Mouse (Mus musculus): Measurements from ENCODE around the gene Plekhm3. TPM values are rescaled to one million over a fixed set of nuclear protein-coding genes. Genes with fewer than 3 reads are reported as not detected.

Plekhm3 gene
- polyA plus RNA-seq, 2 experiments: 0.58 to 0.63 TPM

DNA sequence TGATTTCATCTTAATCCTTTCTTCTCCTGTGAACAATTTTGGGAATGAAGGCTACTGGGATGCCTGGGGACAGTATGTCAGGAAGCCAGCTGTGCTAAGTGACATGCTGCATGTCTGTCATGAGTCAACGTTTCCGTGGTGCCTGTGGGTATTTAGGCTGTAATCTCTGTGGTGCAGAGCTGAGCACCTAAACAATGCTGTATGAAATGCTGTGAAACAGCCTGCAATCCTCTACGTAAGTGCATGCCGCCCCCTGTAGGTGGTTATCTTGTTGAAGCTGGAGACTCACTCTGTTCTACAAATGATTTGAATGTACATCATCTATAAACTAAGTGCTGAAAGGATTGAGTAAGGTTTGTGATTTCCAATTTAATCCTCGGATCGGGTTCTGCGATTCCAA lies 29.5 kb upstream of the Plekhm3 start:
- Histone ChIP-seq H3K9ac (replicated peaks) (no peak overlapping the region), H3K4me1 (replicated peaks; ENCODE audit: control insufficient read depth in 2 of 2, insufficient read depth in 2 of 2, low read length in 1 of 2) (no peaks in the 10 kb centered on the region), H3K27ac (no peak overlapping the region), H3K27me3 (ENCODE audit: control insufficient read depth, insufficient read depth, low read length) (no peaks in the 10 kb centered on the region), H3K4me2 (ENCODE audit: low read depth) (no peak overlapping the region), H3K4me3 (ENCODE audit: insufficient read depth in 1 of 2, low read depth in 2 of 2, low read length in 2 of 2) (no peak overlapping the region), H3K9me3 (ENCODE audit: control insufficient read depth, low read length) (no peaks in the 10 kb centered on the region), H3K36me3 (replicated peaks; ENCODE audit: control insufficient read depth, insufficient read depth, low read depth) (no peaks in the 10 kb centered on the region)
- DNase-seq (ENCODE audit: low read depth in 3 of 3, low spot score in 3 of 3) (peak; percentile 9 to 23 (median 23)), ATAC-seq (ENCODE audit: insufficient read depth) (no peak)
- WGBS (ENCODE audit: insufficient replicate concordance): 33% methylated on average over 7 of the region's 7 CpGs
- TF ChIP-seq EP300 (IDR thresholded peaks at IDR 0.05; ENCODE audit: low read depth): no peak
- peak; percentile 60 for TF ChIP-seq CTCF (IDR thresholded peaks at IDR 0.05; ENCODE audit: low read depth)

DNA sequence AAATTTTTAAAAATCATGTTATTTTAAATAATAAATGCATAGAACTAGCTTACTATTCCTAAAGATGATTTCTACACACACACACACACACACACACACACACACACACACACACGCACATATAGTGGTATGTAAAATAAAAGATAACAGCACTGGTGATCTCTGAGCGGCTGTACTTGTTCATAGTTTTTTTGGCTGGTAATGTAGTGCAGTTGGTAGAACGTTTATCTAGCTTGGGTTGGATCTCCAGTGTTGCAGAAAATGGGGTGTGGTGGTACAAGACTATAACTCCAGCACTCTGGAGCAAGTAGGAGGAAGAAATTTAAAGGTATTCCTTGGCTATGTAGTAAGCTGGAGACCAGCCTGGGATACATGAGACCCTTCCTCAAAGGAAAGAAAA lies 26.6 kb upstream of the Plekhm3 start:
- TF ChIP-seq EP300 (IDR thresholded peaks at IDR 0.05; ENCODE audit: low read depth) (no peak), CTCF (IDR thresholded peaks at IDR 0.05; ENCODE audit: low read depth) (no peak)
- DNase-seq (ENCODE audit: low read depth in 3 of 3, low spot score in 3 of 3) (no peak), ATAC-seq (ENCODE audit: insufficient read depth) (no peak)
- no peak overlapping the region for H3K9ac ChIP-seq (replicated peaks)
- H3K27ac ChIP-seq: no peak overlapping the region
- 29% methylated on average over 3 of the region's 3 CpGs for WGBS (ENCODE audit: insufficient replicate concordance)
- no peaks in the 10 kb centered on the region for H3K9me3 ChIP-seq (ENCODE audit: control insufficient read depth, low read length)
- no peaks in the 10 kb centered on the region for H3K36me3 ChIP-seq (replicated peaks; ENCODE audit: control insufficient read depth, insufficient read depth, low read depth)
- no peaks in the 10 kb centered on the region for H3K27me3 ChIP-seq (ENCODE audit: control insufficient read depth, insufficient read depth, low read length)
- H3K4me2 ChIP-seq (ENCODE audit: low read depth): no peak overlapping the region
- H3K4me1 ChIP-seq (replicated peaks; ENCODE audit: control insufficient read depth in 2 of 2, insufficient read depth in 2 of 2, low read length in 1 of 2): no peaks in the 10 kb centered on the region
- H3K4me3 ChIP-seq (ENCODE audit: insufficient read depth in 1 of 2, low read depth in 2 of 2, low read length in 2 of 2): no peak overlapping the region

DNA sequence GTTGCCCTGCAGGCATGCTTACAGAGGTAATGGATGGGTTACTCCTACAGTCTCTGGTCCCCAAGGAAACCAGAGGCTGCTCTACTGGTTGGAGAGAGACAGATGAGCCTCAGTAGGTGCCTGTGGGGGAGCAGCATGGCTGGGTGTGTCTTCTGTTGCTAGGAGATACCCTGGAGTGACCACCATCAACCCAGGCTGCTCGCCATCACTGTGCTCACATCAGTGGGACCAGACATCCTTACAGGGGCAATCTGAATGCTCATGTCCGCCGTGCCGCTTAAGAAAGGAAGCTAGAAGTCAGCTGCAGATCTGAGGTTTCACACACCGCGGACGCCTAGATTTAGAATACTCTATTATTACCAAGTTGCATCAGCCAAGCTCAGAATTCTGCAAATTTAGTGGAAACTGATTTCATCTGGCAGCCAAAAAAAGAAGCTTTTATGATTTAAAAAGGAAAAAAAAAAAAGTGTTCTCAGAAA lies 21.7 kb upstream of the Plekhm3 start:
- no peaks in the 10 kb centered on the region for H3K36me3 ChIP-seq (replicated peaks; ENCODE audit: control insufficient read depth, insufficient read depth, low read depth)
- 60% methylated on average over 7 of the region's 7 CpGs for WGBS (ENCODE audit: insufficient replicate concordance)
- H3K9ac ChIP-seq (replicated peaks): no peak overlapping the region
- ATAC-seq (ENCODE audit: insufficient read depth) (no peak), DNase-seq (ENCODE audit: low read depth in 3 of 3, low spot score in 3 of 3) (no peak)
- no peaks in the 10 kb centered on the region for H3K4me1 ChIP-seq (replicated peaks; ENCODE audit: control insufficient read depth in 2 of 2, insufficient read depth in 2 of 2, low read length in 1 of 2)
- no peak for TF ChIP-seq CTCF (IDR thresholded peaks at IDR 0.05; ENCODE audit: low read depth)
- TF ChIP-seq EP300 (IDR thresholded peaks at IDR 0.05; ENCODE audit: low read depth): no peak
- no peak overlapping the region for H3K4me3 ChIP-seq (ENCODE audit: insufficient read depth in 1 of 2, low read depth in 2 of 2, low read length in 2 of 2)
- H3K4me2 ChIP-seq (ENCODE audit: low read depth): no peak overlapping the region
- no peak overlapping the region for H3K27ac ChIP-seq
- no peaks in the 10 kb centered on the region for H3K27me3 ChIP-seq (ENCODE audit: control insufficient read depth, insufficient read depth, low read length)
- no peaks in the 10 kb centered on the region for H3K9me3 ChIP-seq (ENCODE audit: control insufficient read depth, low read length)

DNA sequence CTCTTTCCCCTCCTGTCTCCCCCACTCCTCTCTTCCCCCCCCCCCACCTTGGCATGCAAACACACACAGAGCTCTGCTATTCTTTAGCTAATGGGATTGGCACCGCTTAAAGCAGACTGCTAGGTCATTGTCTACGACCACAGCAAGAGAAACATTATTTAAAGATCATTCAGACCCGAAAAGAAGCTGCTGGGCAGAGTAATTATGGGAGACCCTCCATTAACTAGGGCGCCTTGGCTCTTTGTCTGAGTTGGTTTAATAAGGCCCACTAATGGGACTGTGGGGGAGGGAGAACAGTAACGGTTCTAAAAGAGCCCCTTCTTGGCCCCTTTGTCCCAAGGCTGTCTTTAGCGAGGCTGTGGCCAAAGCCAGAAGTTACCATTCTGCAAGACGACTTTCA lies 18.7 kb upstream of the Plekhm3 start:
- no peak overlapping the region for H3K4me2 ChIP-seq (ENCODE audit: low read depth)
- DNase-seq (ENCODE audit: low read depth in 3 of 3, low spot score in 3 of 3) (no peak), ATAC-seq (ENCODE audit: insufficient read depth) (no peak)
- WGBS (ENCODE audit: insufficient replicate concordance): 56% methylated on average over 7 of the region's 7 CpGs
- H3K9ac ChIP-seq (replicated peaks): no peak overlapping the region
- H3K4me1 ChIP-seq (replicated peaks; ENCODE audit: control insufficient read depth in 2 of 2, insufficient read depth in 2 of 2, low read length in 1 of 2): no peaks in the 10 kb centered on the region; a peak in 1 of 4 replicates
- H3K36me3 ChIP-seq (replicated peaks; ENCODE audit: control insufficient read depth, insufficient read depth, low read depth): no peaks in the 10 kb centered on the region
- no peaks in the 10 kb centered on the region for H3K9me3 ChIP-seq (ENCODE audit: control insufficient read depth, low read length)
- H3K27me3 ChIP-seq (ENCODE audit: control insufficient read depth, insufficient read depth, low read length): no peaks in the 10 kb centered on the region
- H3K27ac ChIP-seq: no peak overlapping the region
- TF ChIP-seq CTCF (IDR thresholded peaks at IDR 0.05; ENCODE audit: low read depth): no peak
- TF ChIP-seq EP300 (IDR thresholded peaks at IDR 0.05; ENCODE audit: low read depth): no peak
- no peak overlapping the region for H3K4me3 ChIP-seq (ENCODE audit: insufficient read depth in 1 of 2, low read depth in 2 of 2, low read length in 2 of 2)

DNA sequence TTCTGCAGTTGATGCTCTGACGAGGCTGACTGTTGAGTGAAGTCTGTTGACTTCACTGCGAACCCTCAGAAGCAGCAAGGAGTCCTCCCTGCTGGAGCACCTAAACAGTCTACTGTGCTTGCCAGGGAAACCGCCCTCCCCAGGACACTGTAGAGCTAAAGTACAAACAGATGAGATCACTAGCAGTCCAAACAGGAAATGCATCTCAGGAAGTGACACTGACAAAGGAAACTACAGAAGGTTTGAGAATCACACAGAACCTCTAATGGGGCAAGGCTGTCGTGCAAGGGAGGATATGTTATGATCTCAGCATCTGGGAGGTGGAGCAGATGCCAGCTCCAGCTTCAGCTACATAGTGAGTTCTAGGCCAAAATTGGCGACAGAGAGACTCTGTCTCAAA lies 14.1 kb upstream of the Plekhm3 start:
- 39% methylated on average over 5 of the region's 5 CpGs for WGBS (ENCODE audit: insufficient replicate concordance)
- Histone ChIP-seq H3K9ac (replicated peaks) (no peak overlapping the region), H3K4me3 (ENCODE audit: insufficient read depth in 1 of 2, low read depth in 2 of 2, low read length in 2 of 2) (no peak overlapping the region), H3K36me3 (replicated peaks; ENCODE audit: control insufficient read depth, insufficient read depth, low read depth) (no peaks in the 10 kb centered on the region), H3K27me3 (ENCODE audit: control insufficient read depth, insufficient read depth, low read length) (no peaks in the 10 kb centered on the region), H3K4me2 (ENCODE audit: low read depth) (no peak overlapping the region), H3K9me3 (ENCODE audit: control insufficient read depth, low read length) (no peaks in the 10 kb centered on the region), H3K4me1 (replicated peaks; ENCODE audit: control insufficient read depth in 2 of 2, insufficient read depth in 2 of 2, low read length in 1 of 2) (no peaks in the 10 kb centered on the region; a peak in 1 of 4 replicates), H3K27ac (no peak overlapping the region)
- ATAC-seq (ENCODE audit: insufficient read depth) (no peak), DNase-seq (ENCODE audit: low read depth in 3 of 3, low spot score in 3 of 3) (no peak)
- TF ChIP-seq EP300 (IDR thresholded peaks at IDR 0.05; ENCODE audit: low read depth): no peak
- no peak for TF ChIP-seq CTCF (IDR thresholded peaks at IDR 0.05; ENCODE audit: low read depth)

All from liver, embryonic 14.5 days (tissue).